Mouse (Mus musculus) MEL (cell line): ENCODE data around the gene Ncf4. TPM values are rescaled to one million over a fixed set of nuclear protein-coding genes. Genes with fewer than 3 reads are reported as not detected.

Source experiments
- DNase-seq: peaks from one replicate; pipeline ENCODE4 v3.0.0; 2011; ENCODE audit warnings: low read depth, low spot score
- H3K27ac ChIP-seq: 2 replicates; pipeline ENCODE4 v1.5.1; 2012; ENCODE audit warnings: low read depth, mild to moderate bottlenecking, control low read depth, low read length, moderate library complexity; ENCODE audit not compliant: control insufficient read depth
- H3K27me3 ChIP-seq, 2 experiments: fragments of 150-350 bp in 1 of 2; sonication (generic) in 1 of 2; 2 replicates each; pipeline ENCODE4 v1.6.1; 2012; ENCODE audit warnings: low read length in 2 of 2, mild to moderate bottlenecking in 2 of 2, improper control_type of control experiment in 1 of 2, moderate library complexity in 1 of 2; ENCODE audit not compliant: insufficient read depth in 2 of 2, control insufficient read depth in 1 of 2
- H3K36me3 ChIP-seq, 2 experiments: 2 replicates each; pipeline ENCODE4 v1.6.1; 2012 to 2014; ENCODE audit warnings: low read length in 2 of 2, improper control_type of control experiment in 1 of 2, inconsistent platforms in 1 of 2, mild to moderate bottlenecking in 1 of 2; ENCODE audit not compliant: insufficient read depth in 2 of 2, control insufficient read depth in 1 of 2
- H3K4me1 ChIP-seq, 2 experiments: fragments of 150-350 bp in 1 of 2; sonication (generic) in 1 of 2; 2 replicates each; pipeline ENCODE4 v1.6.1; 2012; ENCODE audit warnings: low read length in 2 of 2, improper control_type of control experiment in 1 of 2, mild to moderate bottlenecking in 1 of 2; ENCODE audit not compliant: insufficient read depth in 2 of 2, control insufficient read depth in 1 of 2
- H3K4me3 ChIP-seq, 2 experiments: fragments of 150-350 bp in 1 of 2; sonication (generic) in 1 of 2; 2 replicates each; pipeline ENCODE4 v1.5.1; 2012; ENCODE audit warnings: low read depth in 2 of 2, low read length in 2 of 2, mild to moderate bottlenecking in 2 of 2, moderate library complexity in 2 of 2, control low read depth in 1 of 2, improper control_type of control experiment in 1 of 2; ENCODE audit not compliant: control insufficient read depth in 1 of 2, insufficient read depth in 1 of 2
- H3K79me2 ChIP-seq: 2 replicates; pipeline ENCODE4 v1.6.1; 2012; ENCODE audit warnings: mild to moderate bottlenecking, low read length, moderate library complexity; ENCODE audit not compliant: control insufficient read depth, poor library complexity, insufficient read depth
- H3K9ac ChIP-seq: 2 replicates; pipeline ENCODE4 v1.6.1; 2012; ENCODE audit warnings: low read depth, mild to moderate bottlenecking, control low read depth, low read length, moderate library complexity; ENCODE audit not compliant: control insufficient read depth, poor library complexity, severe bottlenecking
- H3K9me3 ChIP-seq: fragments of 150-350 bp; sonication (generic); replicated peaks from 2 replicates; pipeline ENCODE4 v1.6.1; 2012; ENCODE audit warnings: mild to moderate bottlenecking, low read length, improper control_type of control experiment, moderate library complexity; ENCODE audit not compliant: insufficient read depth
- CHD1 ChIP-seq: IDR thresholded peaks from 2 replicates; pipeline ENCODE4 v1.6.1; 2012; ENCODE audit warnings: low read depth, mild to moderate bottlenecking, inconsistent platforms, low read length, improper control_type of control experiment
- CHD2 ChIP-seq: IDR thresholded peaks from 2 replicates; pipeline ENCODE4 v1.6.1; 2011; ENCODE audit warnings: low read length, improper control_type of control experiment
- CTCF ChIP-seq, 3 experiments: IDR thresholded peaks in 2 of 3; conservative IDR thresholded peaks in 1 of 3; 2 replicates each; pipeline ENCODE4 v1.5.1; 2011 to 2012; ENCODE audit warnings: low read length in 3 of 3, low read depth in 2 of 3, mild to moderate bottlenecking in 2 of 3, improper control_type of control experiment in 1 of 3, inconsistent platforms in 1 of 3, mixed read lengths in 1 of 3, moderate library complexity in 1 of 3; ENCODE audit not compliant: control insufficient read depth in 1 of 3, insufficient read depth in 1 of 3, poor library complexity in 1 of 3, severe bottlenecking in 1 of 3
- E2F4 ChIP-seq: IDR thresholded peaks from 2 replicates; pipeline ENCODE4 v1.6.1; 2011; ENCODE audit warnings: low read depth, low read length, improper control_type of control experiment, borderline replicate concordance
- ELF1 ChIP-seq: IDR thresholded peaks from 2 replicates; pipeline ENCODE4 v1.6.1; 2014; ENCODE audit warnings: low read depth, mild to moderate bottlenecking, inconsistent platforms, low read length, improper control_type of control experiment, moderate library complexity
- EP300 ChIP-seq, 2 experiments: IDR thresholded peaks; 2 replicates each; pipeline ENCODE4 v1.6.1; 2011; ENCODE audit warnings: improper control_type of control experiment in 2 of 2, low read length in 2 of 2, low read depth in 1 of 2, mild to moderate bottlenecking in 1 of 2
- GABPA ChIP-seq: IDR thresholded peaks from 2 replicates; pipeline ENCODE4 v1.6.1; 2012; ENCODE audit warnings: low read depth, mild to moderate bottlenecking, inconsistent platforms, low read length, improper control_type of control experiment, moderate library complexity
- HCFC1 ChIP-seq: IDR thresholded peaks from 2 replicates; pipeline ENCODE4 v1.6.1; 2012; ENCODE audit warnings: low read depth, mild to moderate bottlenecking, inconsistent platforms, low read length, improper control_type of control experiment, moderate library complexity
- KAT2A ChIP-seq: conservative IDR thresholded peaks from 2 replicates; pipeline ENCODE4 v1.6.1; 2012; ENCODE audit warnings: low read depth, low read length, improper control_type of control experiment, inconsistent platforms
- MAX ChIP-seq: IDR thresholded peaks from 2 replicates; pipeline ENCODE4 v1.6.1; 2011; ENCODE audit warnings: low read length, improper control_type of control experiment
- MAZ ChIP-seq: IDR thresholded peaks from 2 replicates; pipeline ENCODE4 v1.6.1; 2012; ENCODE audit warnings: low read depth, mild to moderate bottlenecking, inconsistent platforms, low read length, improper control_type of control experiment
- MEF2A ChIP-seq: IDR thresholded peaks from 2 replicates; pipeline ENCODE4 v1.6.1; 2014; ENCODE audit warnings: low read depth, mild to moderate bottlenecking, inconsistent platforms, low read length, improper control_type of control experiment; ENCODE audit not compliant: poor library complexity, insufficient replicate concordance, severe bottlenecking; ENCODE audit errors: extremely low read depth
- MYB ChIP-seq: IDR thresholded peaks from 2 replicates; pipeline ENCODE4 v1.6.1; 2011; ENCODE audit warnings: mild to moderate bottlenecking, low read depth, low read length, improper control_type of control experiment
- MYC ChIP-seq: IDR thresholded peaks from 2 replicates; pipeline ENCODE4 v1.6.1; 2011; ENCODE audit warnings: low read depth, mild to moderate bottlenecking, low read length, improper control_type of control experiment, moderate library complexity
- POLR2AphosphoS2 ChIP-seq: IDR thresholded peaks from 2 replicates; pipeline ENCODE4 v1.6.1; 2011; ENCODE audit warnings: low read length, improper control_type of control experiment
- POLR2AphosphoS5 ChIP-seq: IDR thresholded peaks from 2 replicates; pipeline ENCODE4 v1.6.1; 2012; ENCODE audit warnings: low read depth, borderline replicate concordance, mild to moderate bottlenecking, inconsistent platforms, low read length, moderate library complexity, mixed read lengths
- RCOR1 ChIP-seq: IDR thresholded peaks from 2 replicates; pipeline ENCODE4 v1.6.1; 2012; ENCODE audit warnings: low read depth, mild to moderate bottlenecking, inconsistent platforms, low read length, improper control_type of control experiment
- SMC3 ChIP-seq: IDR thresholded peaks from 2 replicates; pipeline ENCODE4 v1.6.1; 2011; ENCODE audit warnings: low read depth, low read length, improper control_type of control experiment
- TAL1 ChIP-seq: IDR thresholded peaks from 2 replicates; pipeline ENCODE4 v1.6.1; 2012; ENCODE audit warnings: mild to moderate bottlenecking, inconsistent platforms, low read length, moderate library complexity, mixed read lengths
- TCF12 ChIP-seq: IDR thresholded peaks from 2 replicates; pipeline ENCODE4 v1.6.1; 2014; ENCODE audit warnings: low read depth, mild to moderate bottlenecking, inconsistent platforms, low read length, improper control_type of control experiment, moderate library complexity
- USF1 ChIP-seq: IDR thresholded peaks from 2 replicates; pipeline ENCODE4 v1.6.1; 2014; ENCODE audit warnings: low read depth, mild to moderate bottlenecking, inconsistent platforms, low read length, improper control_type of control experiment, moderate library complexity
- USF2 ChIP-seq, 2 experiments: IDR thresholded peaks; 2 replicates each; pipeline ENCODE4 v1.6.1; 2011 to 2012; ENCODE audit warnings: improper control_type of control experiment in 2 of 2, low read length in 2 of 2, borderline replicate concordance in 1 of 2, inconsistent platforms in 1 of 2, low read depth in 1 of 2, mild to moderate bottlenecking in 1 of 2; ENCODE audit not compliant: insufficient read depth in 1 of 2
- ZMIZ1 ChIP-seq: IDR thresholded peaks from 2 replicates; pipeline ENCODE4 v1.6.1; 2012; ENCODE audit warnings: low read depth, mild to moderate bottlenecking, inconsistent platforms, low read length, improper control_type of control experiment, moderate library complexity
- ZNF384 ChIP-seq: IDR thresholded peaks from 2 replicates; pipeline ENCODE4 v1.6.1; 2012; ENCODE audit warnings: low read depth, mild to moderate bottlenecking, inconsistent platforms, low read length, improper control_type of control experiment
- polyA plus RNA-seq, 2 experiments: library from polyadenylated mRNA; stranded (reverse) in 1 of 2; unstranded in 1 of 2; fragments of >175 nt in 1 of 2; fragments of >200 nt in 1 of 2; gene quantifications; 2 replicates each; pipeline versions ENCODE4 v1.2.1 to v1.2.4; 2012; ENCODE audit warnings: low replicate concordance in 2 of 2, low read depth in 1 of 2; ENCODE audit not compliant: insufficient read length in 2 of 2, insufficient read depth in 1 of 2, missing spikeins in 1 of 2
- total RNA-seq: library from RNA; depleted of rRNA; stranded (reverse); fragments of 300-350 nt; gene quantifications from 2 replicates; pipeline ENCODE4 v1.2.3, GENCODE M21; 2012

Ncf4 gene
- total and polyA plus RNA-seq, 3 experiments: 1.7 to 16.5 TPM; not detected in 1

DNA sequence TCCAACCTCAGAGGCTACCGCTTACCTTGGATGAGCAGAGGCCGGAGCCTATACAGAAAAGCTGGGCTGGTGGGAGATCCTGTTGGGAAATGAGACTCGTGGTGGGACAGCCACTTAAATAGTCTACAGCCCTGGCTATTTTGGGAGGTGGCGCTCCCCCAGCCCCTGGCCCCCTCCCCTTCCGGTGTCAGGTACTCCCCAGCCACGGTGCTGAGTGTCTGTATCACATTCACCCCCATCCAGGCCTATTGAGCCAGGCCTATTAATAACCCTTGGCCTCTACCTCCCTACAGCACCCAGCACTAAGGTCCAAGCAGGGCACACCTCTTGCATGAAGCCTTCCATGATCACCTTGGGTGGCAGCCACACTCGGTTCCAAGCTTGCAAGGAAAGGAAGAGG lies 38.3 kb upstream of the Ncf4 start, which contains the start of gene Pvalb:
TSS of gene Pvalb (minus strand) at position 89 of the 400 bp plus-strand sequence.
- DNase-seq: no peak
- H3K9me3 ChIP-seq: no peaks in the 10 kb centered on the region
- H3K27ac ChIP-seq: no peak within 1 kb of the TSS
- peaks cover 6 to 7% of the 10 kb centered on the region in 2 experiments for H3K27me3 ChIP-seq
- H3K79me2 ChIP-seq: no peaks in the 10 kb centered on the region
- no peak within 1 kb of the TSS for H3K9ac ChIP-seq
- no peaks in the 10 kb centered on the region for H3K36me3 ChIP-seq
- TF ChIP-seq CTCF (IDR thresholded peaks at IDR 0.05 in 2 of 3, conservative IDR thresholded peaks at IDR 0.05 in 1 of 3; ENCODE audit: control insufficient read depth in 1 of 3, insufficient read depth in 1 of 3, low read depth in 2 of 3, low read length in 3 of 3, poor library complexity in 1 of 3, severe bottlenecking in 1 of 3): no peak
- TF ChIP-seq USF1: no peak
- no peak for TF ChIP-seq ZMIZ1
- TF ChIP-seq SMC3: no peak
- no peak for TF ChIP-seq MAX
- TF ChIP-seq CHD2: no peak
- TF ChIP-seq TCF12: no peak
- no peak for TF ChIP-seq MYB
- TF ChIP-seq E2F4: no peak
- TF ChIP-seq USF2 (IDR thresholded peaks at IDR 0.05; ENCODE audit: borderline replicate concordance in 1 of 2, insufficient read depth in 1 of 2, low read depth in 1 of 2, low read length in 2 of 2): no peak
- TF ChIP-seq, all 39 proteins: peak for 0
- H3K4me3 ChIP-seq: no peak within 1 kb of the TSS
- H3K4me1 ChIP-seq: no peaks in the 10 kb centered on the region

GRCm38 (mm10) chr15:78210203-78210602 lies 34.4 kb upstream of the Ncf4 start:
- no peak overlapping the region for H3K4me3 ChIP-seq
- H3K9ac ChIP-seq: no peak overlapping the region
- no peak overlapping the region for H3K27ac ChIP-seq
- peaks cover 0 to 1% of the 10 kb centered on the region in 2 experiments; a peak in 1 of 4 replicates for H3K27me3 ChIP-seq
- no peaks in the 10 kb centered on the region for H3K4me1 ChIP-seq
- H3K9me3 ChIP-seq: no peaks in the 10 kb centered on the region
- no peaks in the 10 kb centered on the region for H3K79me2 ChIP-seq
- peak; percentile 11 for DNase-seq
- TF ChIP-seq RCOR1 (no peak), CHD1 (no peak), EP300 (IDR thresholded peaks at IDR 0.05; ENCODE audit: low read depth in 1 of 2, low read length in 2 of 2) (no peak), KAT2A (no peak), HCFC1 (no peak), POLR2AphosphoS2 (no peak), TAL1 (no peak), ZMIZ1 (no peak), MYC (no peak), ELF1 (no peak), GABPA (no peak), POLR2AphosphoS5 (no peak), USF1 (no peak), MAZ (no peak), SMC3 (no peak), ZNF384 (no peak), MEF2A (no peak)
- no peaks in the 10 kb centered on the region for H3K36me3 ChIP-seq
